Comparison of ENCODE assay signal across 10 mouse cellular contexts in genomic region chr2:58155271-58156107, GRCm38 (mm10). TPM values are rescaled to one million over a fixed set of nuclear protein-coding genes. Genes with fewer than 3 reads are reported as not detected.
DNase-seq lines count a peak whose midpoint lies in the region; ATAC-seq and TF ChIP-seq lines count a peak whose summit lies in the region.
"Had no signal": no experiment of that assay in that cellular context is flagged by ENCODE, and none has a peak within 500 bp of the region (broad histone marks: within the 10 kb centered on the region; RNA-seq: fewer than 3 reads in every experiment).

No protein-coding gene starts in this region.

- WGBS in lung, adult 2 months, result 45% methylated on average over 7 of the region's 7 CpGs
- 78% methylated on average over 7 of the region's 7 CpGs for WGBS in limb, embryonic 14.5 days

- no peaks in the 10 kb centered on the region for H3K9me3 ChIP-seq in limb, embryonic 14.5 days (ENCODE audit: control insufficient read depth, low read length)

- TF ChIP-seq CTCF in lung, adult 2 months (IDR thresholded peaks at IDR 0.05; ENCODE audit: insufficient read depth, low read length), result no peak

- ATAC-seq in limb, embryonic 14.5 days (ENCODE audit: low FRiP score, low read depth), result no peak; the same call in 1 of the 2 replicates

- no peak overlapping the region for H3K4me2 ChIP-seq in limb, embryonic 14.5 days (replicated peaks; ENCODE audit: low read depth, low read length, severe bottlenecking)
- H3K4me2 ChIP-seq: midbrain, embryonic 11.5 days had no signal

- no peak overlapping the region for H3K4me3 ChIP-seq in lung, adult 2 months (replicated peaks; ENCODE audit: extremely low read depth, low read depth, low read length)
- no peak overlapping the region for H3K4me3 ChIP-seq in limb, embryonic 14.5 days (replicated peaks; ENCODE audit: low read length)

- H3K4me1 ChIP-seq in lung, adult 2 months (ENCODE audit: control insufficient read depth, insufficient read depth, low read length), result 0 out of 2 replicates have a peak, but pooled peaks cover 1% of the 10 kb centered on the region
- H3K4me1 ChIP-seq in limb, embryonic 14.5 days (ENCODE audit: control insufficient read depth, insufficient read depth, low read length), result 0 out of 2 replicates have a peak, but pooled peaks cover 3% of the 10 kb centered on the region

- TF ChIP-seq POLR2A in lung, adult 2 months (IDR thresholded peaks at IDR 0.05; ENCODE audit: borderline replicate concordance, extremely low read depth, low read depth, low read length), result no peak
- no peak for TF ChIP-seq POLR2A in limb, embryonic 14.5 days (IDR thresholded peaks at IDR 0.05; ENCODE audit: borderline replicate concordance, extremely low read depth, insufficient read depth, insufficient read length)

- no peak overlapping the region for H3K27ac ChIP-seq in limb, embryonic 14.5 days (replicated peaks; ENCODE audit: low read depth, low read length)

- no peaks in the 10 kb centered on the region for H3K36me3 ChIP-seq in limb, embryonic 14.5 days (ENCODE audit: control insufficient read depth, insufficient read depth, low read length)

- H3K9ac ChIP-seq in limb, embryonic 14.5 days (ENCODE audit: low read depth, low read length, severe bottlenecking), result no peak overlapping the region

- no peaks in the 10 kb centered on the region for H3K27me3 ChIP-seq in limb, embryonic 14.5 days (ENCODE audit: control insufficient read depth, insufficient read depth, low read length)

- DNase-seq in lung, postnatal 25 days (ENCODE audit: low spot score), result peak; percentile 23
- DNase-seq in lung, adult 2 months, result no peak
- DNase-seq in c-Kit-positive CD71-positive TER-119-positive erythroid progenitor cells, embryonic 14.5 days (ENCODE audit: low spot score), result peak; percentile 24
- DNase-seq in limb, embryonic 14.5 days (ENCODE audit: low spot score), result peak; percentile 14
- peak; percentile 75 for DNase-seq in thymus, postnatal 0 days (ENCODE audit: low spot score)
- no peak for DNase-seq in right cerebral cortex, postnatal 14 days
- no peak for DNase-seq in cerebellum, adult 8-10 months
- no peak for DNase-seq in testis, postnatal 10 days (ENCODE audit: low spot score)
- DNase-seq: adrenal gland, postnatal 25 days had no signal

RNA-seq across cellular contexts. Expression of gene Cytip, which starts 39.8 kb away (rescaled TPM):
- 65.8 and 71.2 TPM in 2 replicates for polyA plus RNA-seq in lung, adult 2 months (2012; rRNA removed)
- polyA plus RNA-seq in limb, embryonic 14.5 days (2012; rRNA removed), result 1.5 and 1.6 TPM in 2 replicates
- 2.2 and 3.2 TPM in 2 replicates for polyA plus RNA-seq in limb, embryonic 14.5 days (2014; fragmentation: Nextera tagmentation; extraction: Ambion mirVana)
- polyA plus RNA-seq in thymus, postnatal 0 days (2015; fragmentation: Nextera tagmentation; extraction: Ambion mirVana), result 117 and 125 TPM in 2 replicates

Comparison
In these comparisons a context has a peak if more than half of its experiments do, and no peak if none do; other contexts are left out.
1. DNase-seq: peak in lung, postnatal 25 days (single experiment), c-Kit-positive CD71-positive TER-119-positive erythroid progenitor cells, embryonic 14.5 days (single experiment), limb, embryonic 14.5 days (single experiment) and thymus, postnatal 0 days (single experiment); none in lung, adult 2 months (single experiment), right cerebral cortex, postnatal 14 days (single experiment), cerebellum, adult 8-10 months (single experiment) and testis, postnatal 10 days (single experiment).
2. RNA of gene Cytip, which starts 39.8 kb away (polyA plus RNA-seq): 117 to 125 TPM in thymus, postnatal 0 days and 65.8 to 71.2 TPM in lung, adult 2 months; 1.5 to 3.2 TPM in limb, embryonic 14.5 days; every median in the first group is over 10 times any median in the second.